Mouse (Mus musculus) cerebellum, postnatal 25 days (tissue): ENCODE measurements around the gene Smco1.
"Not testable (repeated sequence)": the region's sequence is repeated elsewhere in the genome, so short reads cannot be mapped to it uniquely, and the experiment has no call there.

Source experiments
- DNase-seq, 2 experiments: peaks; one replicate each; pipeline ENCODE4 v3.0.0; 2021; ENCODE audit warnings: mixed read lengths in 2 of 2

Smco1 gene

GRCm38 (mm10) chr16:32271291-32271690, at the start of gene Smco1:
TSS of gene Smco1 (plus strand) at chr16:32271468.
- no peak for DNase-seq

- no peak for DNase-seq
Observed at GRCm38 (mm10) chr16:32221803-32222202, 49.5 kb upstream of the Smco1 start.

DNA sequence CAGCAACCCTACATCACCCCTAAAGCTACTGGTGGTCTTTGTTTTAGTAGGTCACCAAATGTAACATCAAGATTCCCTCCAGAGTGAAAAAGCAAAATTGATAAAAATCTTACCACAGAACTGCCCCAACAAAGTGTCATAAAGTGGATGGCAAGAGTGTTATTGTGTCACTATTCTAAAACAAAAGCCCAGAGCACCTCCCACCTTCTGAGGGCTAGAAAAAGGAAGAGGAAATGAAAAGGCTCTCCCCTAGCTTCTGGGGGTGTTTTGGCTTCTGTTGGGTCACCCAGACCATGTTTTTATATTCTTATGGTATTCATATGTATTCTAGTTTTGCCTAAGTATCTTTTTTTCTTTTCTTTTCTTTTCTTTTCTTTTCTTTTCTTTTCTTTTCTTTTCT, 48.9 kb upstream of the Smco1 start:
- DNase-seq, result no peak

GRCm38 (mm10) chr16:32232050-32232449, 39.2 kb upstream of the Smco1 start:
- not testable (repeated sequence) for DNase-seq

GRCm38 (mm10) chr16:32237930-32238680, 33.2 kb upstream of the Smco1 start:
- DNase-seq, result no peak

GRCm38 (mm10) chr16:32239428-32240312, 31.6 kb upstream of the Smco1 start:
- DNase-seq, result no peak

GRCm38 (mm10) chr16:32243901-32244300, 27.4 kb upstream of the Smco1 start:
- DNase-seq, result no peak

GRCm38 (mm10) chr16:32246351-32246791, 24.9 kb upstream of the Smco1 start:
- peak in 1 of 2 experiments; percentile 80 for DNase-seq

DNA sequence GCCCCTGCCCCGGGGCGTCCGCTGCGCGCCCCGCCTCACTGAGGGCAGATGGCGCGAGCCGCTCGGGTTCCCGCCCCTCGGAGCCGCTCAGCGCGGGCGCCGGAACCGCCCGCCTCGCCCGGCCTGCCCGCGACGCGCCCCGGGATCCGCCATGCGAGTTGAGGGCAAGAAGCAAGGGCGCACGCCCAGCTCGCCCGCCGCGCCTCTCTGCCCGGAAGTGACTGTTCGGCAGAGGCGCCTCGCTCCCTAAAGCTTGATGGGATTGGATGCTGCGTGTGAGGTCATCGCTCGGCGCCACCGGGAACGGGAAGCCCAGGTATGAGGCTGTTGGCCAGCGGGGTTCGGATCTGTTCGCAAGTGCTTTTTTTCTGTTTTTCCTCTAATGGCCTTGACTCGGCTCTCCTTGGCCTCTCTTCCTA, 24.3 kb upstream of the Smco1 start, which contains the start of the genes Fbxo45 and Wdr53:
Gene Fbxo45 (minus strand): TSS at position 207 of the 419 bp plus-strand sequence.
Gene Wdr53 (plus strand): TSS at position 276 of the 419 bp plus-strand sequence.
- DNase-seq, result peak; percentile 98 to 99

DNA sequence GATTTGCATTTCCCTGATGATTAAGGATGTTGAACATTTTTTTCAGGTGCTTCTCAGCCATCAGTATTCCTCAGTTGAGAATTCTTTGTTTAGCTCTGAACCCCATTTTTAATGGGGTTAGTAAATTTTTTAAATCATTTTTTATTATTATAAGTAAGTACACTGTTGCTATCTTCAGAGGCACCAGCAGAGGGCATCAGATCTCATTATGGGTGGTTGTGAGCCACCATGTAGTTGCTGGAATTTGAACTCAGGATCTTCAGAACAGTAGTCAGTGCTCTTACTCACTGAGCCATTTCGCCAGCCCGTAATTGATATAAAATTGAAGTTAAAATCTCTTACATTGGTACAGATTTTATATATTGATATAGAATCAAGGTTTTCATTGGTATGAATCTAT, 7.0 kb upstream of the Smco1 start:
- DNase-seq, result peak in 1 of 2 experiments; percentile 25

- peak in 1 of 2 experiments; percentile 35 for DNase-seq
Observed at GRCm38 (mm10) chr16:32273338-32273737, 2.1 kb downstream of the Smco1 start.

DNA sequence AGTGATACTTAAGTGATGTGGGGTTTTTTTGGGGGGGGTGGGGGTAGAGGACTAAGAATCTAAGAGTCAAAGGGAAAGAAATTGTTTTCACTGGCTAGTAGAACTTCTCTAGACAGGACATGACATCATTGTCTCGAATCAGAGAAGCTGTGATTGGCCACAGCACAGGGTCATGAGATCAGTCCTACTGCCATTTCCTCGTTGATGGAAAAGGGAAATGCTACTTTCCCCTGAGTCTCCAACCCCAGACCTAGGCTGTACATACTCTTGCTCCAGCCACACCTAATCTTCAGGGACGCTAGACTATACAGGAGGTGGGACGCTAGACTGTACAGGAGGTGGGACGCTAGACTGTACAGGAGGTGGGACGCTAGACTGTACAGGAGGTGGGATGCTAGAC, 3.8 kb downstream of the Smco1 start:
- DNase-seq, result no peak

GRCm38 (mm10) chr16:32275830-32276229, 4.6 kb downstream of the Smco1 start:
- no peak for DNase-seq

DNA sequence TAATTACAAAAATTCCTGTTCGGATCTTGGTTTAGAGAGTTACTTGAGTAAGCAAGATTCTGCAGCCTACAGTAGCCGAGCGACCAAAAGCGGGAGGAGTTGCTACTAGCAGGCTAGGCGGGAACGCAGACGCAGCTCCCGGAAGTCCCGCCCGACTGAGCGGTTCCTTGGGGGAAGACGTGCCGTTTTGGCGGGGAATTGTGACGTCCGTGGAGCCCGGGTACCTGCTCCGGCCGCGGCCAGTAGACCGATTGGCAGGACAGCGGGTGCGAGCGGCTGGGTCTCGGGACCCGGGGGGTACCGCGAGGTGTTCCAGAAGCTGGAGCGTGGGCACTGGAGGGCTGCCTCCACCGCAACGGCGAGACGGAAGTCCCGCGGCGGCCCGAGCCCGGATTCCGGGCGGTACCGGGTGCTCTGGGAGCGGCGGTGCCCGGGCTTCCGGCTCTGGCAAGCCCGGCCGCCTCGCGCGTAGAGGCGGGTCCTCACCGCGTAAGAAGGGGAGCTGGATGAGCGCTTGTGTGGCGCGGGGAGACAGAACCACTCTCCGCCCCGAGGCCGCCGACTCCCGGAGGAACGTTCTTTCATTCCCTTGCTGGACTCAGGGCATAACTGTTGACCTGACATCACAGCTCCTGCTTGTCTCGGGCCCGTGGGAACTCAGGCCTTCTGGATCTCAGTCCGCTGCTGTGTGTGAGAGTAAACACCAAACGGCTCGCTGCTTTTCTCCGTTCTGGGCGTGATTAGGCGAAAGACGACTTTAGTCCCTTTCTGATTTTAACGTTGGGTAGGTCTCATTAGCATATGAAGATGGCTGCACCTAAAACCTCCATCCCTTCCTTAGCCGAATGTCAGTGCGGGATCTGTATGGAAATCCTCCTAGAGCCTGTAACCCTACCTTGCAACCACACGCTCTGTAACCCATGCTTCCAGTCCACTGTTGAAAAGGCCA, 6.3 kb downstream of the Smco1 start, which contains the start of gene Rnf168:
Gene Rnf168 (plus strand): TSS at position 152 of the 949 bp plus-strand sequence.
- DNase-seq, result peak; percentile 94 to 95

DNA sequence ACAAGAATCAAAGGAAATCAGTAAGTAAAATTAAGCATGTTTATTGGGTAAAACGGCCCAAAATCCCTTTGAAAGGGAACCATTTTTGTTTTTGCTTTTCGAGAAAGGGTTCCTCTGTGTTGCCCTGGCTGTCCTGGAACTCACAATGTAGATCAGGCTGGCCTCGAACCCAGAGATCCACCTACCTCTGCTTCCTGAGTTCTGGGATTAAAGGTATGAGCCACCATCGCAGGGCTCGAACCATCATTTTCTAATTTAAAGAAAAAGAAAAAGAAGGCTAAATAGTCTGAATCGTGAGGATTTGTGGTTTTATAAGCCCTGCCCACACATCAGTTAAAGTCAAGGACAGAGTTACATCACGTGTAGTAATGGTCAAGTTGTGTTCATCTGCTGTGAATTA, 7.1 kb downstream of the Smco1 start:
- no peak for DNase-seq

GRCm38 (mm10) chr16:32280211-32280610, 8.9 kb downstream of the Smco1 start:
- DNase-seq, result peak in 1 of 2 experiments; percentile 5

GRCm38 (mm10) chr16:32282608-32283007, 11.3 kb downstream of the Smco1 start:
- DNase-seq, result no peak

DNA sequence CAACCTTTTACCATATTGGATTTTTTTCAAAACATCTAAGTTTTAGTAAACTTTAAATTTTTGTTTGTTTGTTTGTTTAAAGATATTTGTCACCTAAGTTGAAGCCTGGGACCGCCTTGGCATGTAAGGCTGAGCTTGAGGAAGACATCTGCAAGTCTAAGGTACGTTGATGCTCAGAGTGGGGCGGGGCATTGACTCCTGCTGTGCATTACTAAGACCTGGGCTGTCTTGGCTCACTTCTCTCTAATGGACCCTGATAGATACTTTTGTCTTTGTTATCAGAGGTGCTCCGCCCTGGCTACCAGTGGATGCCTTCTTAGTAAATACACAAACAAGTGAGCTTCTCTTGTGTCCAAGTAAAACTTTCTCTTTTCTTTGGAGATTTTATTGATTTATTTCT, 20.6 kb downstream of the Smco1 start:
- DNase-seq, result no peak

- not testable (repeated sequence) for DNase-seq
Observed at GRCm38 (mm10) chr16:32299617-32300016, 28.3 kb downstream of the Smco1 start.

DNA sequence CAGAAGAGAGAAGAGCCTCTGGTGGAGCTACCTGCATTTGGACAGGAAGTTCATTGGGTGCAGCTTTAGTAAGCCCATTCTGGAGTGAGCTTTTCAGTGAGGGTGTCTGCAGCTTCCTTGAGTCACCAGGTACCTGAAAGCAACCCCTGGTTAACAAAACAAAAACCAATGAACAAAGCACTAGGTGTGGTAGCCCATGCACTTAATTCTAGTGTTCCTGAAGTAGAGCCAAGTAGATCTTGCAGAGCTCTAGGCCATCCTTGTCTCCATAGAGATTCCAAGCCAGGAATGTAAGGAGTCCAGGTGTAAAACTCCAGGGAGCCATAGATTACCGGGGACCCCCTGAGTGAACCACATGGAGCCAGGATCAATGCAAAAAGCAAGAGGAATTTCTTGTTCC, 31.8 kb downstream of the Smco1 start:
- no peak for DNase-seq

- DNase-seq, result no peak
Observed at GRCm38 (mm10) chr16:32303886-32304285, 32.6 kb downstream of the Smco1 start.

GRCm38 (mm10) chr16:32311970-32312369, 40.7 kb downstream of the Smco1 start:
- DNase-seq, result no peak
